Mouse (Mus musculus) c-Kit-positive CD71-negative TER-119-negative erythroid progenitor cells, embryonic 14.5 days (primary cell): ENCODE results near the gene Antxr1.

ENCODE experiments used
- DNase-seq: peaks from one replicate; pipeline ENCODE4 v3.0.0-alpha.2; 2013; ENCODE audit warnings: low read depth

Gene Antxr1

DNA sequence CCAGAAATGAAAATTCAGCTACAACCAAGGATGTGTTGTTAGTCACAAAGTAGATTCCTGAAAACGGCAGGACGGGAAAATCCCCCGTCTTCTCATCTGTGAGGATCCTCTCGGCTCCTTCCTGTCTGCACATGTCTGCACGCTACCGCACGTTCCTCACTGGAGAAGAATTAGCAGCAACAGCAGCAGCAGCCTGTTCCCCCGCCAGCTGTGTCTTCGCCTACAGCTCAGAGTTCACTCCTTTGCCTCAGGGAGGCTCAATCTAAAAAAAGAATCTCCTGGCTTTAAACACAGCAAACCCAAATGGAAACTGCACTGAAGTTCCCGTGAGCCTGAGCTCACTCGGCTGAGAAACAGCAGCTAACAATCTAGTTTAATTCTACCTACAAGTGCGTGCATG, 148.6 kb downstream of the Antxr1 start:
- no peak for DNase-seq

DNA sequence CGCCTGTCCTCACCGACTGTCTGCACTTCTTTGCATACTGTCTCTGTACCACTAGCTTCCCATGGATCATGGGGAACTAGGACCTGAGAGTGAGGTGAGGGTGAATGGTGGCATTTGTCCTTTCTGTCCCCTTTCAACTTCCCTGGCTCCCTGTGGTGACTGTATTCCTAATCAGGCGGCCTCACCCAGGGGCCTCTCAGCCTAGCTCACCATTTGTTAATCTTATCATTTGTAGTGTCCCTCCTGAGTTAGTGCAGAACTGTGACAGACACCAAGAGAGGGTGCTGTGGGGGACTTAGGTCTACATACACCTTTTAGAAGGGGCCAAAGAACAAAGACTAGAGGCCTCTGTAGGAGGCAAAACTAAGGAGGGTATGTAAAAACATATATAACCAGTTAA, 151.2 kb downstream of the Antxr1 start:
- DNase-seq = no peak

DNA sequence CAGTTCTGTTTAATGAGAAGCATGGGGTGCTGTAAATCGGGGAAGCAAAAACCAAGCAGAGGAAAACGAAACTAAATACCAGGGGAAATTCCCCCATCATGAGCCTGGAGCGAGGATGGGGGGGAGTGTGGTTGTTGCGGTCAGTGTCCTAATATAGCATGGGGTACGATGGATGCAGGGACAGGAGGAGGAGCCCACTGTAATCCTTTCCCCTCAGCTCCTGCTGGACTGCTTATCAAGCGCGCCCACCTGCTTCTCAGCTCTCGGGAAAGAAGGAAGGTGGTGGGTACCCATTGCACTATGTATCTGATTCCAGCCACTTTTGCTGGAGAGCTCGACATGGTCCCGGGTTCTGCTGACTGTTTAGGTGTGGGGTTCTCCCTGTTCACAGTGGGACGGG, 151.6 kb downstream of the Antxr1 start:
- DNase-seq = no peak

DNA sequence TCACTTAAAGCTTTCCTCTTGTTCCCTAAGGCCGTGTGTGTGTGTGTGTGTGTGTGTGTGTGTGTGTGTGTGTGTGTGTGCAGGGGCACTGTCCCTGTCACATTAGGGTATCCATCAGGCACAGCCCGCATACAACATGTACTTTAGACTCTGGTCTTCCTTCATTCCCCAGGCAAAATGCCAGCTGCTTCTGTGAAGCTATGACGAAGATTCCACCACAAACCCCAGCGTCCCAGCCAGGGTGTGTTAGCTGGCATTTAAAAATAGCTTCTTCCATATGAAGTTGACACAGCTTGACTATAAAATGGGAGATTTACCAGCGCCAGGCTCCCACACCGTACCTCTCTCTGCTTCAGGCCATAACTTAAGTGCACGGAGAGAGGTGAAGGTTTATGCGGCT, 152.5 kb downstream of the Antxr1 start:
- DNase-seq = no peak

DNA sequence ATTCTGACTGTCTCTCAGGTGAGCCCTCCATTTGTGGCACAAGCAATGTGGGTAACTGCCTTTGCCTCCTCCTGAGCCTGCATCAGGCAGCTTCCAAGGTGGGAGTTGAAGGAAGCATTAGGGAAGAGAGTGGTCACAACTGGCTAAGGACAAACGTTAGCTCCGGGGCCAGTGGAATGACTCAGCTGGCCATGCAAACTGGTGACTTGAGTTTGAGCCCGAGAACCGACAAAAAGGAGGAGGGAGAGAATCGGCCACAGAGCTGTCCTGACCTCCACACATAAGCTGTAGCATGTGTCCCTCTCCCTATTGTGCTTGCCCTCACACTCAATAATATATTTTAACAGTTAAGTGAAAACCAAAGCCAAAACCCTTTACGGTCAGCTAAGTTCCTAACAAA, 152.9 kb downstream of the Antxr1 start:
- DNase-seq = no peak

DNA sequence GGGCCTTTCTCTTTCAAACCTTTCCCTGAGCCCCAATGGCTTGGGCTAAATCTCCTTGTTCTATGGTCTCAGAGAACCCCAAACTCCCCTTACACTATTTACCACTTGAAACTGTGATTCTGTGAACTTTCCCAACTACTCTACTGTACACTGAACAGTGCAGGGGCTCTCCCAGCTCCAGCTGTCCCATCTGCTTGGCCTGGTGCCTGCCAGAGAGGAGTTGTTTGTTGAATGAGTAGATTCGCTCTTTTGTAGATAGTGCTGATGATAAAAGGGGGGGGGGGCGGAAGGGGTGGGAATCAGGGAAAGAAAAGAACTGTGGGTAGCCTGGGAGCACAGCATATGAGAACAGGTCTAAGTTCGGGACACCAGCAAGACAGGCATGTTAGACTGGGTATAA, 164.2 kb downstream of the Antxr1 start:
- no peak for DNase-seq

DNA sequence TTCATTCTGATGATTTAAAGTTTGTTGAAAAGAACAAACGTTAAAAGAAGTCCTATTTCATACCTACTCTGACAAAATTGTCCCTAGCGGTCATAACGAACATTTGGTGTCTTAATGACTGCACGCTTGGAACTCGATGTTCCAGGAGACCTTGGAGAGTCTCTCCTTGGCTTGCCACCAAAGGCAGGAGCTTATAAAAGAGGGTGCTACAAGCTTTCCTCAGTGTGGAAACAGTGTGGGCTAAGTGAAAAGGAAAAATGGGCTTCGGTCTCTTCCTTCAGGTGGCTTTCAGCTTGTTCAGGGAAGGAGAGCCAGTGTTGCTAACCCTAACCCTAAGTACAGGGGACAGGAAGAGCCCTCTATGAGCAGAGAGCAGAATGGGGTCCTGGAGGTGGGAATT, 164.7 kb downstream of the Antxr1 start:
- no peak for DNase-seq

DNA sequence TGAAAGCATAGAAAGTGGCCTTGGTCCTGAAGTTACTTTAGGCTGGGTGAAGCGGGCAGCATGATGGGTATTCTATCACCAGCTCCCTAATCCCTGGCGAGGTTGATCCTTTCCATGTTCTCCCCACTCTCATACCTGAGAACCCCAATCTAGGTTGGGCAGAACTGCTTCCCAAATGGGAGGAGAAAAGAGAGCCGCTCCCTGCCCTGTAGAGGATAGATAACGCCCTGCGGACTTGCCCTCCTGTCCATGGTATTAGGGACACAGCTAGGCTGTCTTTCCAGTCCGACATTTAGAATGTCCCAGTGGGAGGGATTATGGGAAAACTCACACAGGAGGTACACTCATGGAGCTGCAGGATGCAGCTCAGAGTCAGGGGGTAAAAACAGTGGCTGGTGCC, 165.3 kb downstream of the Antxr1 start:
- DNase-seq = no peak

DNA sequence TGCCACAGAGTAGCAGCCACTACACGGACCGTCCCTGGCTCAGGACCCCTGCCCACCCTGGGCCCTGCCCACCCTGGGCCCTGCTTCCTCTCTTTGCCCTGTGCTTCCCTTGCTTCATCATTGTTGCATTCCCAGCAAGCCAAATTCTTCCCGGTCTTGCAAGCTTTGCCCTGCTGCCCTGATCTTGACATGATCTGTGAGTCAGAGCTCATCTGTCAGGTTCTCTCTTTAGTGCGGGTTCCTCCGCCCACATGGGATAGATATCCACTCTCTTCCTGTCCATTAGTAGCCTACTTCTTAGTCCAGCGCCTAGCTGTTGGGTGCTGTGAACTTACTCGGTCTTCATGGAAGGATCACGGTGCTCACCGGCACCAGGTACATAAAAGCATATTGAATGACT, 167.6 kb downstream of the Antxr1 start:
- DNase-seq = no peak

DNA sequence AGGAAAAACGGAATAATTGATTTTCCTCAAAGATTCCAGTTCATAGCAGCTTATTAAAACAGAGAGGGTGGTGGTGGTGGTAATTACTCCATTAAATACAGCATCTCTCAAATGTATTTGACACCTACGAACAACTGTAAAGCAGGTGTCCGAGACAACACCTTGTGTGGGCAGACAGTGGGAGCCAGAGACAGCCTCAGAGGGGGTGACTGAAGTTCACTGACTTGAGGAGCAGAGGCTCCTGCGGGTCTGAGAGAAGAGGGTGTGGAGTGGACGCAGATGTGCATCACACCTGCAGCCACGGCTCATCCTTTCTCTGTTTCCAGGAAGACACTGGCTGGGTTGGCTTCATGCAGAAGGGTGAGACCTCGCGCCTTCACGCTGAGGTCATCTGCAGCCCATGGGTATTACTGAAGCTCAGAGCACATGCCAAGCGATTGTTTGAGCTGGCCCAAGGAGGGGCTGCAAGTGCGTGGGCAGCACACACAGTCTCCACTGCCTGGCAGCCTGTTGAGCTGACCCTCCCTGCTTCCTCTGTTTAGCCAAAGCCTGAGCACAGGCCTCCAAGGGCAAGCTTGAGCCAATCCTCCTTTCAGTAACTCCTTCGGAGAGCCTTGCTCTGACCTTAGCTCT, 168.8 kb downstream of the Antxr1 start:
- no peak for DNase-seq

DNA sequence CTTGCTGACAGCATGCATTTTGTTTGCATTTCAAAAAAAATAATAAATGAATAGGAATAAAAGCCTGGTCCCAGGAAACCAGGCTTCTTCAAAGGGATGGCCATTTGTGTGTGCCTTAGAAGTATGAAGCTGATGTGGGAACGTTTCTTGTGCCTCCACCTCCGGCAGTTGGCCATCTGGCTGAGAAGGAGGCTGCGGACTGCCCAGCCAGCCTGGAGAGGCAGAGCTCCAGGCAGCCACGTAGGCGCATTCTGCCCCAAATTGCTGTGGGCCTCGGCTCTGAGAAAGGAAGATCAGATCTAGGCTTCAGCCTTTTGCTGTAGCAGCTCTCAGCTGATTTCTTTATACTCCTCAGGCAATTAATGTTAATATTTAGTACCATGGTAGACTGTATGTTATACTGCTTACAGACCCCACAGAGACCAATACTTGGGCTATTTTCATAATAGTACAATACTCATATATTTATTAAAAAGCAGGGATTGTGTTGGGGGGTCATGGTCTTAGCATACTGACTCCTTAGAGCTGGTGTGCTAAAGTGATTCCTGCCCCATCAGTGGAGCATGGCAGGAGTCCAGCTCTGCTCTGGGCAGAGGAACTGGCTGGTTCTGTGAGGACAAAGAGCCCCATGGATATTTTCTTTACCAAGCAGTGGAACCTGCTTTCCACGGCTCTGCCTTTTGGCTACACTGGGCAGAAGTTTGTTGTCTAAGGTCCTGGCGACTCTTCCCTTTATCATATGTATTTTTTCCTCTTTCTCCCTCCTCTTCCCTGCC, 169.9 kb downstream of the Antxr1 start:
- no peak for DNase-seq

DNA sequence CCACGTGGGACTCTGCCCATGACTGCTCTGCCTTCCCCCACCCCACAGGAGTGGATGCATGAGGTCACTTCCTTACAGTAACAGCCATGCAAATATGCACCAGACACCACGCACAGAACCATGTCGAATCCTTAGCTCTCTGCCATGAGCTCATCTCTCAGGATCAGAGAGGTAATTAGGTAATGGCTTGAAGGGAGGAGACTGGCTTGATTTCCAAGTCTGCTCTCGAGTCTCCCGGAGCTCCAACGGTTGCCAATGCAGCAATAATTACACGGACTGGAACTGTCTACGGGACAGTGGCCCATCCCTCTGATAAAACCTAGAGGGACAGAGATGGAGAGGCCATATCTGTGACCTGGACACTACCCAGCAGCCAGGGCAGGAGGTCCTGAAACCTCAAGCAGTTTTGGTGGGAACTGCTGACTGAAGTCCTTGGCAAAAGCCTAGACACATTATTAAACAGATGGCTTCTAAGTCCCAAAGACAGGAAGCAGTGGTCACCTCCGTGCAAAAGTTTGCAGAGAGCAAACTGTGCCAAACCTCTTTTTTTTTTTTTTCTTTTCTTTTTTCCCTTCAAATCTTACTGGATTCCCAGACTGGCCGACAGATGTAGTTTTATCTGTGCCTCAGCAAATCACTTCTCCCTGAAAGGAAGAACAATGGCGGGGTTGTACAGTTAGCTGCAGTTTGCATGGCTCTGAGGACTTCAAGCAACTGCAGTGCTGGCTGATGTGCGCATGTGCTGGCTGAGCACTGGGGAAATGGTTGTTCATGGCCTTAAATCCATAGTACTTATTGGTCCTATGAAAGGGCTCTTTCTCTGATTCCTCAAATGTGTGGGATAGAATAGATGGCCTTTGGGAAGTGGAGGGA, 174.0 kb downstream of the Antxr1 start:
- no peak for DNase-seq

DNA sequence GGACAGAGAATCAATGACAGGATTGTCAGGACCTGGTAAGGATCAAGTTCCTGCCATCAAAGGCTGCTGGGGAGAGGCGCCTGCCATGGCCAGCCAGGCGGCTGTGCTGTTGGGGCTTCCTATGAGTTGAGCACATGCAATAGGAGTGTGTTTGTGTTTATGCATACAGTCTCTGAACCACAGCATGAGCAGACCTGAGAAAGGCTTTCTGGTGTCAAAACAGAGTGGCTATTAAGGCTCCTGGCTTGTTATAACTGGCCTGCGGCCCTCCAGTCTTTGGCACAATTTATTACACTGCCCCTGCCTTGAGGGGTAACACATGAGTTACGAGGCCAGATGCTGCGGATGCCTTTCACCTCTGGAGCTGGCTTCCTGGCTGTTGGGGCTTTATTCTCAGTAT, 175.4 kb downstream of the Antxr1 start:
- DNase-seq = no peak

DNA sequence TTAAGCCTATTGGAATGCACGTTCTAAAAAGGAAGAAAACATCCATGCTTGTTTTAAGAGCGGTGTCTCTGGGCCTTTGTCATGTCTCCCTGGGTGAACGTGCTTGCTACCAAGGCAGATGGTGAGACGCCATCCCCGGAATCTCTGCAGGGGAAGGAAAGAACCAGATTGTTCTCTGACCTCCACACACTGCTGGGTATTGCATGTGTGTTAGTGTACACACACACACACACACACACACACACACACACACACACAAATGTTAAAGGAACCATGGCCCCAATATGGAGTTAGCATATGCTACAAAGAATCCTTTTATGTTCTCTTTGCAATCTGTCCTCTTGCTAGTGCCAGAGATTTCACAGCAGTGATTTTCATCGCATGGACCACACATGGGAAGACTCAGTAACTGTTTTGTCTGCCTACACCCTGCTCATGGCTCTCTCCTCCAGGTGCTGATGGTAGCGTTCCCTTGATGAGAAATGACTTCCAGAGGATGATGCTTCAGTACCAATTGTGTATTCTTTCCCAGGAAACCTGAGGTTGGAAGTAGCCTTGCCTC, 177.5 kb downstream of the Antxr1 start:
- DNase-seq = no peak

DNA sequence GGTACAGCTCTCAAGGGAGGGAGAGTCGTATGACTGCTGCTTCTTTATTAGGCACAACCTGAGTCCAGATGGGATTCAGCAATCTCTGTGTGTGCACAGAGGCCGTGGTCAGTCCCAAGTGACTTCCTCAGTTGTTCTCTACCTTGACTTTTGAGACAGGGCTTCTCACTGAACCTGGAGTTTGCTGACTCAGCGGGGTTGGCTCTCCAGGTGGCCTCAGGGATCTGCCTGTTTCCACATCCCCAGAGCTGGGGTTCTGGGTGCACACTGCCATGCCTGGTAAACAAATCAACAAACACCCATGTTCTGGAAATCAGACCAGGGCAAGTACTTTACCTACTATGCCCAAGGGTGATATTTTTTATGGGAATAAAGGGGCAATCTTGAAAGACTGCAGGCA, 181.8 kb downstream of the Antxr1 start:
- DNase-seq = no peak

DNA sequence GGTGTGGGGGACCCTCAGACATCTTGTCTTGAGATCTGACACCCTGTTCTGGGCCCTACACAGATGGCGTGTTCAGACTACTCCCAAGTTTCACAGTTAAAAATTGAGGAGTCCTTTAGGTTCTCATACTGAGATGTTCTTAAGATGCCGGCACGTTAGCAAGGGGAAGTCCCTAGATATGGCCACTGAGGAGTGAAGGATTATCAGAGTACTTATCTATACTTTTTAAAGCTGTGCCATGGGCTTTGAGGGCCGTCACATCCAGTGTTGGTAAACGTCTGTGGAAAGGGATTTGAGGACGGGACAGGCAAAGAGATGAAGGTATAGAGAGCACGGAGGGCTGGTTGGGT, 182.4 kb downstream of the Antxr1 start:
- DNase-seq = no peak

DNA sequence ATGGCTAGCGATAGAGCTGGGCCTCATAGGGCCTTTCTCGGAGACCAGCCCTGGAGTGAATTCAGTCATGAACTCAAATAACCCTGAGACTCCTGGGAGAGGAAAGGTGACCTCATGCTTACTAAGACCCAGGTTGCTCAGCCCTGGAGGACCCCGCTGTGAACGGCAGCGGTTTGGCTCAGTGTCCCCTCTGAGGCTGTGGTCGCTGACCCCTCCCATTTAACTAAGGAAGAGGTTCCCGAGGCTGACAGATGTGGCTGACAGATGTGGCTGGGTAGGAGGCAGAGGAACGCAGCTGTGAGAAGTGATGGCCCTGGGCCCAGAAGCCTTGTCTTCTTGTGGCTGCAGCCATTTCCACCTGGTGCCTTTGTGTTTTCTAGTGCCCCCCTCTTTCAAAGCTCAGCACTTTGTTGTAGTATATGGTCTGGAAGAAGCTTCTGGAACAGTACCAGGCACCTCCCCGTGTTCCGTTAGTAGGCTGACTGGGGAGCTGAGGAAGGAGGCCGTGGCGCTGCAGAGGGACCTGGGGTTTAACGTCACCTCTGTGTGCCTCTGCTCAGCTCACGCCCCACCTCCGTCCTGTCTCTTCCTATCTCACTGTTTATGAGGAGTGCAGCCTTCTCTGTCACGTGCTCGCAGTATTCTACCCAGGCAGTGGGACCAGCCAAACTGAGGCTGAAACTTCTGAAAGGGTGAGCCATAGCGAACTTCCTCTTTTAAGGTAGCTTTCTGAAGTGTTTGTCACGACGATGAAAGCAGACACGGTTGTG, 183.0 kb downstream of the Antxr1 start:
- peak; percentile 57 for DNase-seq

DNA sequence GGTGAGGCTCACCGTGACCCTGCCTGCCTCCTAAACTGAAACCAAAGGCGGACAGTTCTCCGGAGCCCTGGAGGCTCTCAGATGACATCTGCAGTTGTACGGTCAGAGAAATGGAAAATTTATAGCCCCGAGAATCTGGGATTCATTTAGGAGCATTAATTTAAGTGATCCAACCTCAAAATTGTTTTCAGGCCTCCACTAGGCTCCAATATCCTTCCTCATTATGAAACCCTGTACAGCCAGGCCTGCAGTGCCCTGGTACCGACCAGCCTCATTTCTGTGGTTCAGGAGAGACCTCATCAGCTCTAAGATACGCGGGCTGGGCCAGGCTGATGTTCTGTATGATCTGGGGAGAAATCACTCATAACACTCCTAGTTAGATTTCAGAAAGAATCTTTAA, 184.2 kb downstream of the Antxr1 start:
- no peak for DNase-seq

DNA sequence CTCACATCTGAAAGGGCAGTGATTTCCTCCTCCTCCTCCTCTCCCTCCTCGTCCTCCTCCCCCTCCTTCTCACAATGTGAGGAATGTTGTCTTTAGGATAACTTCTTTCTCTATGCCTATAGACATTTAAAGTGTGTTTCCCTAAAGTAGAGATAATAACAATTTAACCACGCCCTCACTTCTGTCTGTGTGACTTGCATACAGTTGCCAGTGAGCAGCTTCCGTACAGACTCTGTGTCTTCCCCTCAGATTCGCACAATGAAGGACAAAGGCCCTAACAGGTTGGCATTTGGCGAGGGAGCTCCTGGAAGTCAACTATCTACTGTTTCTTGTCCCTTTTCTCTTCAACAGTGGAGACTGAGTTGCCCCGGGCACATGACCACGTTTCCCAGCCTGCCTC, 185.2 kb downstream of the Antxr1 start:
- DNase-seq = no peak

DNA sequence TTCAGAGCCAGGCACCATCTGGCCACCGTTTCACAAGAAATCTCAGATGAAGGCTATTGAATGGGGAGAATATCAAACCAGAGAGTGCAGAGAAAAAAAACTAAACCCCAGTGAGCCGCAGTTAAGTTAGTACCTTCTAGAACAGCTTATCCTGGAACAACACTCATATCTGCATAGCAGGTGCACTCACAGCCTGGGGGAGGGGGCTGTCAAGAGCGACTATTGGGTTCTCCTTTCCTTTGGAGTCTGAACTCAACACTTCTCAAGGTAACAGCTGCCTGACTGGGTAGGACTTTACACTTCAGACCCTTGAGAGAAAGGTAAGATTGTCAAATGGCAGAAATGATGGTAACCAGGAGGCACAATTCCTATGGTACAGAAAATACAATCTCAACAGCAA, 187.7 kb downstream of the Antxr1 start:
- DNase-seq = no peak

DNA sequence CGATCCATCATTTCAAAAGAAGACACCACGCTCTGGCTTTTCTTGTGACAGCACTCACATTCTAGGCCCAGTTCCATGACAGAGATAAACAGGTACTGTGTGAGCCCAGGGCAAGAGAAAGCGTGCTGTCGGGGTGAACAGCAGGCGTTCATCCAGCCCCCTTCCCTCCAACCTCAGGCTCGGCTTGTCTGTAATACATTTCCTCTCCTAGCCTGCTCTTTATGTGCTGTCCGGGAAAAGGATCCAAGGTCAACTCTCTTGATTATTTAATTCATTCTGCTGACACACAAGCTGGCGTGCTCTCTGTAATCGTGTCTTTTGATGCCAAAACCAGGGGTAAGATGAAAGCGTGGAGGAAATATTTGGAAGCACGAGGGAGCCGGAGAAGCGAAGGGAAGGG, 192.0 kb downstream of the Antxr1 start:
- no peak for DNase-seq

DNA sequence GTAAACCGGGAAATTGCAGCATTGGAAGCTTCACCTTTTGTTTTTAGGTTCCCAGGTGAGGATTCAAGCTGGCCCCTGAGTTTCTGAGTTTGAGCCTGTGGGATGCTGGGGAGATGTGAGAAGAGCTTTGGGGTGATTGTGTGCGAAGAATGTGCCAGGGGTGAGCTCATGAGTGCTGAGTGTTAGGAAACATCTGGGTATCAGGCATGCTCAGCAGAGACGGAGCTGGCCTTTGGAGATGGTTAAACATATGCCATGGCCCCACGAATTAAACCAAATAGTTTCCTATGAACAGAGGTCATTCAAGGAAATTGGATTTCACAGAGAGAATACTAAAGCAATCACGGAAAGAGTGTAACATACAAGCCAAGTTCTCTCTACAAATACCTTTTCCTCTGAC, 193.4 kb downstream of the Antxr1 start:
- no peak for DNase-seq
